Mouse (Mus musculus) limb, embryonic 12.5 days (tissue): ENCODE measurements around the gene Sgms1. TPM values are rescaled to one million over a fixed set of nuclear protein-coding genes. Genes with fewer than 3 reads are reported as not detected.

Experiments used
- ATAC-seq: fragments of 200-750 bp; cut with Nextera tagmentation; 2 replicates; pipeline ENCODE4 v1.8.0; 2017; ENCODE audit warnings: low read depth, moderate TSS enrichment; ENCODE audit not compliant: insufficient number of reproducible peaks, insufficient read depth, low FRiP score, low TSS enrichment
- H3K27ac ChIP-seq: fragments of 300-500 bp; sonication (generic); 2 replicates; pipeline ENCODE4 v1.5.1; 2016; ENCODE audit warnings: mild to moderate bottlenecking, moderate library complexity
- H3K27me3 ChIP-seq: fragments of 300-500 bp; sonication (generic); 2 replicates; pipeline ENCODE4 v1.6.1; 2016; ENCODE audit warnings: mild to moderate bottlenecking, moderate library complexity
- H3K36me3 ChIP-seq: fragments of 300-500 bp; sonication (generic); 2 replicates; pipeline ENCODE4 v1.6.1; 2016; ENCODE audit warnings: mild to moderate bottlenecking, moderate library complexity
- H3K4me1 ChIP-seq: fragments of 300-500 bp; sonication (generic); replicated peaks from 2 replicates; pipeline ENCODE4 v1.6.1; 2016
- H3K4me2 ChIP-seq: fragments of 300-500 bp; sonication (generic); 2 replicates; pipeline ENCODE4 v1.6.1; 2016; ENCODE audit warnings: mild to moderate bottlenecking, moderate library complexity
- H3K4me3 ChIP-seq: fragments of 300-500 bp; sonication (generic); replicated peaks from 2 replicates; pipeline ENCODE4 v1.5.1; 2016; ENCODE audit warnings: mild to moderate bottlenecking
- H3K9ac ChIP-seq: fragments of 300-500 bp; sonication (generic); replicated peaks from 2 replicates; pipeline ENCODE4 v1.6.1; 2016; ENCODE audit warnings: mild to moderate bottlenecking, moderate library complexity
- H3K9me3 ChIP-seq: fragments of 300-500 bp; sonication (generic); 2 replicates; pipeline ENCODE4 v1.6.1; 2016; ENCODE audit warnings: mild to moderate bottlenecking, moderate library complexity
- WGBS: fragments of 180-500 bp; shearing (Covaris S2); methylation state at CpG from one replicate; pipeline ENCODE4 v1.1.7; 2016; 5-methylcytosine and 5-hydroxymethylcytosine counted together
- polyA plus RNA-seq: library from polyadenylated mRNA; unstranded; fragments of >200 nt; fragmentation: Nextera tagmentation; extraction: Ambion mirVana; gene quantifications from 2 replicates; pipeline ENCODE4 v1.2.1, GENCODE M21; 2016

Sgms1 gene
- polyA plus RNA-seq, 1 experiment from 2014 or later, result 21.6 TPM

DNA sequence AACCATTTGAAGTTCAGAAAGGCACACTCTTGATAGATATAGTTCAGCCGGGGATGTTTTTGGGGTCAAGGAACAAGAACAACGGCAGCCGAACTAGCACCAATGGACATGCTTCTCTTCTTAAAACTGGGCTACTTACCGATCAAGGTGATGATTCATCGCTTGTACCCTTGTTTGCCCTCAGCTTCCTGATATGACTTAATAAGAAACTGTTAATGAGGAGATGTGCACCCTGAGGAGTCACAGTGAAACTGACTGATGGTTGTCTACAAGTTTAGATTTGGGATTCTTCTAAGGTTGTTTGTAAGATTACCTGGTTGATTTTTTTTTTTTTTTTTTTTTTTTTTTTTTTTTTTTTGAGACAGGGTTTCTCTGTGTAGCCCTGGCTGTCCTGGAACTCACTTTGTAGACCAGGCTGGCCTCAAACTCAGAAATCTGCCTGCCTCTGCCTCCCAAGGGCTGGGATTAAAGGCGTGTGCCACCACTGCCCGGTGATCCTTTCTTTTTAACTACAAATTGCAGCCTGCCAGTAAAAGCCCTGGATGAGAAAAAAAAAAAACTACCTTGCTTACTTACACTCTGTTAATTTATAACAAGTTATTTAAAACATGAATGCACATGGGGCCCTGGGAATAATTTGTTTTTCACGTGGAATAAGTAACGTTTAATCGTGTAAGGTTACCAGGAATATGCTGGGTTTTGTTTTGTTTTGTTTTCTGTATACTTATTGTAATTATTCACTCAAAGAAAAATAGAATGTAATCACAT, 126.5 kb downstream of the Sgms1 start:
- WGBS, result 91% methylated on average over 10 of the region's 10 CpGs

DNA sequence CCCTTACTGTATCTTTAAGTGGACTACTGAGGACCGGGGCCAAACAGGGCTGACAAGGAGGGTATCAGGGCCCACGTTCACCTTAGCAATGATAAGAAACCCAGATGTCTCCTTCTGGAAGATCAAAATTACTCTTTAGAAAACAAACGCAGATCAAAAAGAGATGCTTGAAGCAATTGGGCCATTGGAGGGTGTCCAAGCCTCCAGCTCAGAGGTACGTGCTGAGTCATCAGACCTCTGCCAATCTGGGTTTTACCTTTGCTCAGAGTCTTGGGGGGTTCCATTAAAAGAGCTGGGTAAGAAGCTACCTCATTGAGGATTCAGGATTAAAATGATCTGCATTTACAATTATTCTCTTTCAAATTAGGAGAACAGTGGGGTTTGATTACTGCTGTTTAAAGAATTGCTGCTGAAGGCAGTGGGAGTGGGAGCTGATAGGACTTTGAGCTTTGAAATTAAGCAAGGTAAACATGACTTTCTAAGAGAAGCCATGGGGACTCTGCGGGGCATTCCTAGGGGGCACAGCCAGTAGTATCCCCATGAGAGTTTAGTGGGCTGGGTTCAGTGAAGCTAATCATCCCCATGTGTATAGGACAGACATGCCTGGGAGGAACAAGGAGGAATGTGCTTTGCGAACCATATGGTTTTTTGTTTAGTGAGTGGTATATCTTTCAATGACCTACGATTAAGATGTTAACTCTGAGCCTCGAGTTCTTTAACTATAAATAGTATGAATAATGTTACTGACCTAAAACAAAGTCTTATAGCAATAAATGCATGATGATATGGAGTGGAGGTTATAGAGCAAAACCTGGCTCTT, 128.4 kb downstream of the Sgms1 start:
- H3K4me1 ChIP-seq, result peaks cover 7% of the 10 kb centered on the region
- no peak overlapping the region for H3K4me3 ChIP-seq
- no peak overlapping the region for H3K9ac ChIP-seq
- ATAC-seq, result no peak
- no peaks in the 10 kb centered on the region for H3K36me3 ChIP-seq
- no peaks in the 10 kb centered on the region for H3K9me3 ChIP-seq
- 57% methylated on average over 8 of the region's 8 CpGs for WGBS
- H3K27me3 ChIP-seq, result no peaks in the 10 kb centered on the region
- no peak overlapping the region for H3K27ac ChIP-seq
- no peak overlapping the region for H3K4me2 ChIP-seq

More for the DNA sequence above, 126.5 kb downstream of the Sgms1 start:
- ATAC-seq, result no peak
- peaks cover 3% of the 10 kb centered on the region; the same call in 1 of the 2 replicates for H3K4me1 ChIP-seq
- H3K27me3 ChIP-seq, result no peaks in the 10 kb centered on the region
- H3K4me3 ChIP-seq, result no peak overlapping the region
- no peak overlapping the region for H3K27ac ChIP-seq
- no peak overlapping the region for H3K4me2 ChIP-seq
- no peaks in the 10 kb centered on the region for H3K9me3 ChIP-seq
- H3K9ac ChIP-seq, result no peak overlapping the region
- H3K36me3 ChIP-seq, result no peaks in the 10 kb centered on the region

DNA sequence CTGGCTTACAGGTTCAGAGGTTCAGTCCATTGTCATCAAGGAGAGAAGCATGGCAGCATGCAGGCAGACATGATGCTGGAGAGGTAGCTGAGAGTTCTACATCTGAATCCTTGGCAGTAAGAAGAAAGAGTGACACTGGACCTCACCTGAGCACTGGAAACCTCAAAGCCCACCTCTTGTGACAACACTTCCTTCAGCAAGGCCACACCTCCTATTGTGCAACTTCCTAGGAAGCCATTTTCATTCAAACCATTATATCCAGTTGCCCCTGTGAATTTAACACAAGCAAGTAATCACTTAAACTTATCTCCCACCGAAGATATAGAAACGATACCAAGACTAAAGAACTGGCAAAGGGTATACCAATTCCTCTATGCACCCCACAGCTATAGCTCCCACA, 129.7 kb downstream of the Sgms1 start:
- no peak for ATAC-seq
- Histone ChIP-seq H3K36me3 (no peaks in the 10 kb centered on the region), H3K9ac (no peak overlapping the region), H3K4me2 (no peak overlapping the region), H3K27ac (no peak overlapping the region), H3K4me3 (no peak overlapping the region), H3K27me3 (no peaks in the 10 kb centered on the region), H3K9me3 (no peaks in the 10 kb centered on the region), H3K4me1 (peaks cover 12% of the 10 kb centered on the region)
- 93% methylated on average over 2 of the region's 2 CpGs for WGBS

DNA sequence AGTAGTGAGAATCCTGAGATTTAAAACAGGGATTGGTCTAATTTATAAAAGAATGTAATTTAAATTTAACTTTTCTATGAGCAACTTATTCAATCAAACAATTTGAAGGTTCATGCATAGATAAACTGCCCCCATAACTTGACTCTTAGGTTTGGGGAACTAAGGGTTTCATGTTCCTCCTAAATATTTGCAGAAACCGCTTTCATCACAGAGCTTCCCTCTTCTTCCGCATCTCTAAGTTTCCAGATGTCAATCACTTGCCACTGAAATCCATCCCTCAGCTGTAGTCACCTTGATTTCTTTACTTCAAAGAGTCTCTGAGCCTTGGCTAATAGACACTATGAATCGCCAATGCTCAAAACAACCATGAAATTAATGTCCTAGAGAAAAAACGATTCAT, 130.5 kb downstream of the Sgms1 start:
- Histone ChIP-seq H3K9ac (no peak overlapping the region), H3K4me2 (no peak overlapping the region), H3K27me3 (no peaks in the 10 kb centered on the region), H3K4me1 (peaks cover 12% of the 10 kb centered on the region), H3K9me3 (no peaks in the 10 kb centered on the region), H3K36me3 (no peaks in the 10 kb centered on the region), H3K27ac (no peak overlapping the region), H3K4me3 (no peak overlapping the region)
- ATAC-seq, result no peak
- 82% methylated on average over 4 of the region's 4 CpGs for WGBS

DNA sequence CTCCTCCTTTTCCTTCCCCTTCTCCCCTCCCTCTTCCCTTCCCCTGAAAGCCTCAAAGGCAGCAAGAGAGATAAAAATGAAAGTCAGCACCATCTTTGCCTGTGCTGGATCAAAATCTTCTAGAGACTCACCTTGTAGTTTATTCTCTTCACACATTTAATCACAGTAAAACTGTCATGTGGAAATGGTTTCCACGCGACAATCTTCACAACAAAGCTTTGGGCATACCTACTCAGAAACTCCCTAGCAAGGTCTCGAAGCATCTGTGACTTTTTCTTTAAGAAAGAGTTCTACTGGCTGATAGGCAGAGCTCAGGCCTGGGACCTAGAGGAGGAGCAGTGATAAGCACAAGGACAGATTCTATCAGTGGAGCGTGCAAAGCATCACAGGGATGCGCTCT, 131.4 kb downstream of the Sgms1 start:
- no peak overlapping the region for H3K9ac ChIP-seq
- no peaks in the 10 kb centered on the region for H3K36me3 ChIP-seq
- H3K4me1 ChIP-seq, result peaks cover 12% of the 10 kb centered on the region
- no peaks in the 10 kb centered on the region for H3K27me3 ChIP-seq
- 51% methylated on average over 5 of the region's 5 CpGs for WGBS
- no peaks in the 10 kb centered on the region for H3K9me3 ChIP-seq
- no peak overlapping the region for H3K4me3 ChIP-seq
- H3K4me2 ChIP-seq, result no peak overlapping the region
- H3K27ac ChIP-seq, result no peak overlapping the region
- ATAC-seq, result no peak

DNA sequence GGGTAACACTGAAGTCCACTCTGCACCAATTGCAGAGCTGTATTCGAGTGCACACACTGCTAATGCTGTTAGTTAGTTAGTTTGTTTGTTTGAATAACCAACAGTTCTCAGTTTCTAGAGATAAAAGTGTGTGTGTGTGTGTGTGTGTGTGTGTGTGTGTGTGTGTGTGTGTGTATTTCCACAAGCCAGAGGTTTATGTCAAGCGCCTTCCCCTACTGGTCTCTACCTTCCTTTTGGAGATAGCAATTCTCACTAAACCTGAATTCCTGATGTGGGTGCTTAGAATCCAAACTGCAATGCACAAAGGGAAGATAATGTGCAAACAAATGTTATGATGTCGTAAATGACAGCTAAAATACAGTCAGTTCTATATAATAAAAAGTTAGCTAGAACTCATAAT, 131.9 kb downstream of the Sgms1 start:
- Histone ChIP-seq H3K36me3 (no peaks in the 10 kb centered on the region), H3K4me1 (peaks cover 12% of the 10 kb centered on the region), H3K4me2 (no peak overlapping the region), H3K9ac (no peak overlapping the region), H3K27me3 (no peaks in the 10 kb centered on the region), H3K9me3 (no peaks in the 10 kb centered on the region), H3K4me3 (no peak overlapping the region), H3K27ac (no peak overlapping the region)
- no peak for ATAC-seq
- WGBS, result 90% methylated on average over 3 of the region's 3 CpGs

DNA sequence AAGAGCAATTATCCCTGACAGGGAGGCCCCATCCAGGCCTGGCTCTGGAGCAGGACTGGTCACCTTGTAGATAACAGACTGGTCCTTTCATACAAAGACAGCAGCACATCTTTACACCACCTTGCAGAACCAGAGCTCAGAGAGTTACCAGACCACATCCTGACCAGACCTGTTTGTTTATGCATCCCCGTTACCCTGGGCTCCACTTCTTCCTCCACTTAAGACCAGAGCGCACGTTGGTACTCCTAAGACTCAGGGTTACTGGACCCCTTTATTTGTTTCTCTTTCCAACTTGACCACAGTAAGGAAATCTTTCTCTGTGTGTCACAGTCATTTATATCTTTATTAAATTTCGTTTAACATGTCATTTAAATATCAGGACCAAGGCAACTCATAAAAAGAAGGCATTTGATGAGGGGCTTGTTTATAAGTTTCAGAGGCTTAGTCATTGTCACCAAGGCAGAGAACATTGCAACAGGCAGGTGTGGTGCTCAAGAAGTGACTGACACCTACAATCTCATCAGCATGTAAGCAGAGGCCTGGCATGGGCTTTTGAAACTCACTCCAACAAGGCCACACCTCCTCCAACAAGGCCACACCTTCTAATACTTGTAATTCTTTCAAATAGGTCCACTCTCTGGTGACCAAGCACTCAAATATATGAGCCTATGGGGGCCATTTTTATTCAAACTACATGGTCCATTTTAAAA, 132.7 kb downstream of the Sgms1 start:
- no peak overlapping the region for H3K27ac ChIP-seq
- no peaks in the 10 kb centered on the region for H3K27me3 ChIP-seq
- no peak overlapping the region for H3K4me3 ChIP-seq
- H3K36me3 ChIP-seq, result no peaks in the 10 kb centered on the region
- H3K9me3 ChIP-seq, result no peaks in the 10 kb centered on the region
- ATAC-seq, result no peak
- no peak overlapping the region for H3K9ac ChIP-seq
- H3K4me1 ChIP-seq, result peaks cover 12% of the 10 kb centered on the region
- no peak overlapping the region for H3K4me2 ChIP-seq
- WGBS, result 65% methylated on average over 4 of the region's 4 CpGs

DNA sequence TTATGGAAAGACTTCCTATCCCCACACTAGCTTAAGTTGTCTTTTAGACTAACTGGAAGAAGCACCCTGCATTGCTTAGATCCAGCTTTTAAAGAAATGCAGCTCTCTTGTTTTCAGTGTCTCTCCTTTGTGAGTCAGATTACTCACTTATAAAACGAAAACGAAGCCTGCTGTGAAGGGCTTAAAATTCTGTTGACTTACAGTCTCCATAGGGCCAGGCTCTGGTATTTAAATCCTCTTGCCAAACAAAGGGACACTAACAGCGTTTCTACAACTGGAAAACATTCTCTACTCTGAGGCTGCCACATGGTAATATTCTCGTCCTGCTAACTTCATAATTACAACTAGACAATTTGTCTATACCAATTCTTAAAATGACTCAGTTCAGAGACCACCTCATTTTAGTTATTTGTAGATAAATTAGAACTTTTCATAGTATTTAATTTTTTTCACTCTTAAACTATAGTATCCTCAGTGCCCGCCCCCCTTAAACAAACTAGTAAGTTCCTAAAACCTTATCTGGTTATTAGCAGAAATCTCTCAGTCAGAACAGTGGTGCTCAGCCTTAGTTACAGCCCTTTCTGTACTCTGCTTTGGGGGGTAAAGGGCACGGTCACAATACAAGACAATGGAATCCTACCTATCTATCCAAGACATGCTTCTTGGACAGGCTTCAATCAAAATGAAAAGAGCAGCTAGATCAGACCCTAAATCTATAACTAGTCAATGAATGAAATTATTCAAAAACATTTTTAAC, 133.9 kb downstream of the Sgms1 start:
- H3K4me3 ChIP-seq, result no peak overlapping the region
- no peak overlapping the region for H3K27ac ChIP-seq
- ATAC-seq, result no peak
- no peaks in the 10 kb centered on the region for H3K9me3 ChIP-seq
- 50% methylated on average over 6 of the region's 6 CpGs for WGBS
- H3K36me3 ChIP-seq, result no peaks in the 10 kb centered on the region
- H3K4me1 ChIP-seq, result peaks cover 9% of the 10 kb centered on the region
- H3K9ac ChIP-seq, result no peak overlapping the region
- no peaks in the 10 kb centered on the region for H3K27me3 ChIP-seq
- no peak overlapping the region for H3K4me2 ChIP-seq

DNA sequence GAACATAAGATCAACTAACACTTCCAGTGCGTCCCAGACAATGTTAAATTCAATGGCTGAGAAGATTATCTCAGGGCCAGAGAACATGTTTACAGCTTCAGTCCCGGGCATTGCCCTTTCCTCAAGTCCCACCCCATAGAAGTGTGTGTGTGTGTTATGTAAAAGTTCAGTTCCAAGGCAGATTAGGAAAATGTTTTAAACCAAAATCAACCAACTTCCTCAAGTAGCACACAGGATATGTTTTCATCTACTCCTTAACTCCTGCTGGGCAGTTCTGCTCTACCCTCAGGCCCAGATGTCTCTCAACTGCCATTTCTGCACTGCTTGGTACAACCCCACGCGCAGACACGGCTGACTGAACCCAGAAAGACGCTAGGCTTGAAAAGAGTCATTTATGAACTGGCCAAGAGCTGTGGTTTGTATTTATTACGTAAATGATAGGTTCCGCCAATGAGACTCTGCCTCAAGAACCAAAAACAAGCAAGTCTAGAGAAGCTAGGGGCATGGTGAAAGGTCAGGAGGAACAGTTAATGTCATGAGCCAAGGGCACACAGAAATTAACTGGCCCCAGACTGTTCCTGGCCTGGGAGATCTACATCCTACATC, 134.7 kb downstream of the Sgms1 start:
- no peaks in the 10 kb centered on the region for H3K9me3 ChIP-seq
- H3K4me1 ChIP-seq, result peaks cover 9% of the 10 kb centered on the region
- no peaks in the 10 kb centered on the region for H3K27me3 ChIP-seq
- 68% methylated on average over 8 of the region's 8 CpGs for WGBS
- no peak overlapping the region for H3K4me3 ChIP-seq
- H3K4me2 ChIP-seq, result no peak overlapping the region
- no peak for ATAC-seq
- no peak overlapping the region for H3K27ac ChIP-seq
- H3K36me3 ChIP-seq, result no peaks in the 10 kb centered on the region
- H3K9ac ChIP-seq, result no peak overlapping the region

DNA sequence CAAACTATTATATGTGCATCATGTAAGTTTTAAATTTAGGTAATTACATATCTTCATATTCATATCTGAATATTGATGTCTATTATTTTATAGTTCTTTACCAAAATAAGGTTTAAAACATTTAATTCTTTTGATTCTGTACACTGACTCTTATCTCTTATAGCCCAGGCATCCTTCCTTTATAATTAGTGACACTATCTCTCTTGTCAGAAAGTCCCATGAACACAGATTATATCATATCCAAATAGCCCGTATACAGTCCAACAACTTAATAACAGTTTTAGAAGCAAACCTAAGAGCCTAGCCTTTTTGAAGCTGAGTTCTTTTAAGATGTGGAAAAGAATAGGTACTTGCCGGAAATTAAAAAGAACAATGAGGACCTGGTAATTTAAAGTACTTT, 135.3 kb downstream of the Sgms1 start:
- H3K4me1 ChIP-seq, result peaks cover 9% of the 10 kb centered on the region
- H3K9ac ChIP-seq, result no peak overlapping the region
- 95% methylated on average over 2 of the region's 2 CpGs for WGBS
- no peak overlapping the region for H3K4me3 ChIP-seq
- no peak overlapping the region for H3K4me2 ChIP-seq
- no peaks in the 10 kb centered on the region for H3K9me3 ChIP-seq
- no peaks in the 10 kb centered on the region for H3K36me3 ChIP-seq
- ATAC-seq, result no peak
- no peaks in the 10 kb centered on the region for H3K27me3 ChIP-seq
- H3K27ac ChIP-seq, result no peak overlapping the region
